Mouse (Mus musculus) layer of hippocampus, adult 18-20 months (tissue): ENCODE data around the gene Mpl. TPM values are rescaled to one million over a fixed set of nuclear protein-coding genes. Genes with fewer than 3 reads are reported as not detected.
A peak's percentile ranks its signal among the peaks of the same experiment; 100 is the strongest.

Experiments
- DNase-seq, 2 experiments: peaks; one replicate each; pipeline ENCODE4 v3.0.0; 2022; ENCODE audit warnings: low spot score in 2 of 2
- long read RNA-seq: library from polyadenylated mRNA; stranded (forward); transcript quantifications from one replicate; pipeline ENCODE4 v2.0.0, GENCODE M21; 2021
- total RNA-seq, 2 experiments: library from RNA; stranded (reverse); gene quantifications; 2 replicates each; pipeline ENCODE4 v1.2.3; 2021

Gene Mpl
- total RNA-seq: not detected
- long read RNA-seq: 0 reads

DNA sequence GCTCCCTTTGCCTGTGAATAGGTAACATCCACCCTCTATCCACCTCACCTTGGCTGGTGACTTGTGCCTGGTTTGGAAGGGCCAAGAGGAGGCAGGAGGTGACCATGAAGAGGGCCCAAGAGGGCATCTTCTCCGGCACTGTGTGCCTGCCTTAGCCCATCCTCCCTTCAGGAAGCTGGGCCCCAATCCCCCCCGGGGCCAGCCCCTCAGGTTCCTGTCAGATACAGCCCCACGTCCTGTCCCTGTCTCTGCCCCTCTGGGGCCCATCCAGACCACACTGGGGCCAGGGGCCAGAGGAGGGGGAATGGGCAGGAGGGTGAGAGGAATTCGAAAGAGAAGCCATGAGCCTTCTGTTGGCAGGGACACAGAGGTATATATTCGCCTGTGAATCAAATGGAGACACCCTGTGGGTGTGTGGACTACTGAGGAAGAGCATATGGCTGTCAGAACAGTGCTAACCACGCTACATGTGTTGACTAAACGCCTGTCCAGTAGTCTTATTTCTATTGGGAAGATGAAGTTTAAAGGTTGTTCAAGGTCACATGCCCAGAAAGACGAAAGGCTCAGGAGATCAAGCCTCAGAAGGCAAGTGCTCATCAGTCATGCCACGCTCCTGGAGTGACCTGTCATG is at the start of gene Mpl:
Mpl (minus strand) TSS at position 169 of the 631 bp plus-strand sequence.
- peak in 1 of 2 experiments; percentile 13 for DNase-seq

DNA sequence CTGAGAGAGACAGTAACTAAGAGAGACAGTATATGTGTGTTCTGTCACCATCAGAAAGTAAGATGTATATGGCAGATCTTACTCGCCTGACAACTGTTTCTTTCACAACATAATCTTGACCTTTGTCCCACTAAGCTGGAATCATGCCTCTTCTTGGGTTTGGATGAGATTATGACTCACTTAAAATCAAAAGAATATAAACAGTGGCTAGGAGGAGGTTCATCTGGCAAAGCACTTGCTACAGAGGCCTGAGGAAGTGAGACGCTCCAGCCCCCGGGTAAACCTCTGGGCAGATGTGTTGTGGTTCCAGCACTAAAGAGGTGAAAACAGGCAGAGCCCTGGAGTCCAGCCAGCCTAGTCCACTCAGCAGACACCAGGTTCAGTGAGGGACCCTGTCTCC is 48.2 kb upstream of the Mpl start:
- DNase-seq: no peak

DNA sequence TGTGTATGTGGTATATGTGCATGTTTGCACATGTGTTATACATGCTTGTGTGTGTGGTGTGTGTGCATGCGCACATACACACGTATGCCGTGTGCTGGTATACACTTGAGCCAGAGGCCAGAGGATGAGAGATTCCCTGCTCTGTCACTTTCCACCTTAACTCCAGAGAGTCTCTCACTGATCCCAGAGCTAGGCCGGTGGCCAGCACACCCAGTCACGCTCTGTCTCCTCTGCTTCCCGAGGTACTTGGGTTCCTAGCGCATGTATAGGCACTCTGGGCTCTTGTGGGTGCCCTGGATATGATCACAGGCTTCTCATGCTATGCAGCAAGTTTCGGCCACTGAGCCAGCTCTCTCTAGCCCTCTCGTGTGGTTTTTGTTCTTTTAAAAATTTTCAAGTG is 43.5 kb upstream of the Mpl start:
- DNase-seq: no peak

DNA sequence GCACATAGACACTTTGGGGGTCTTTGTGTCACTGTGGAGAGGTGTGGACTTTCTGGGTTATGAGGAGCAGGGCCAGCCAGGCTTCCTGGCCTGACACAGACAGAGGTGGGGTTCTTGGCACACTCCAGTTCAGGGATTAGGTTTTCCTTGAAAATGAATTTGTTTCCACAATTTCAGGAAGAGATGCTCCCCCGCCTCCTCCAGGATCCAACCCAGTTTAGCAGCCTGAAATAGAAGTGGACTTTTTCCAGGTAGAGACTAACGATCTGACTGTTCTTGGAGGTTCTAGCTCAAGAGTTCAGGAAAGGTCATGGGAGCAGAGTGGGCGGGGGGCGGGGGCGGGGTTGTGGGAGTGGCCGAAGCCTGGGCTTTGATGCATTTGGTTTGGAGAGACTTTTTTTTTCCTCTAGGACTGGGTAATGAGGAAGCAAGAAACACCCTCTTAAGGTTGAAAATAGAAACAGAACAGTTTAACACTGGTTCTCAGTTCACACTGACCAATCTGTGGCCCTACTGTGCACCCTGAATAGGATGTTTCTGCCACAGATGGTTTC is 42.9 kb upstream of the Mpl start:
- no peak for DNase-seq

DNA sequence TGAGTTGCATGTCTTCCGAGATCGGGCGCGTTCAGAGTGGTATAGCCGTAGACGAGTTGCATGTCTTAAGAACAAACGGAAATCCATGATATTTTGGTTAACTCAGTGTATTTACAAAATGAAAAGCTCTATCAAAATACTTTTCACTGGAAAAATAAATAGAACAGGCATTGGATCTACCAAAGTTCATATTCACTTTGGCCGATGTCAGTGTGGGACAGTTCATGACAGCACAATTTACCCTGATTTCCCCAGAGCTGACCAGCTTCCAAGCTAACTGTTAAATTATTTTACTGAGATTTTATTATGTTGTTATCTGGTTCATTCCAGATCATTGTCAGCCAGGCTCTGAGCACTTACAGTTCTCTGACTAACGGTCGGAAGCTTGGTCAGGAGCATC is 33.1 kb upstream of the Mpl start:
- no peak for DNase-seq

DNA sequence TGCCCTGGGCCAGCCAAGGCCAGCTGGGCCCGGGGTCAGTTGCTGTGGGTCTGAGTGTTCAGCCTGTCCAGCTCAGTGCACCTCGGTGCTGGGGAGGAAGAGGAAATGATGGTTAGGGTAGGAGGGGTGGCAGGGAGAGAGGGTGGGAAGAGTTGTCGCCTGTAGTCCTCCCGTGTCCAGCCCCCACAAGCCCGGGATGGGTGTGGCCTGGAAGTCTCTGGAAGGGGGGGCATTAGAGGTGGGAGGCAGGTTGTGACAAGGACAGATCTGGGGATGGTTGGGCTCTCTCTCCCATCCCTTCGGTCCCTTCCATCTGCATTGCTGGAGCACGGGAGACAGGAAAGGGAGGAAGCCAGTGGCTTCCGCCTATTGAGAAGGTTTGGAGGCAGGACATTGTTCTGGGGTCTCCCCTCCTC is 32.4 kb upstream of the Mpl start, which contains the start of gene Tie1:
Tie1 (minus strand) TSS at position 345 of the 416 bp plus-strand sequence.
- DNase-seq: no peak

DNA sequence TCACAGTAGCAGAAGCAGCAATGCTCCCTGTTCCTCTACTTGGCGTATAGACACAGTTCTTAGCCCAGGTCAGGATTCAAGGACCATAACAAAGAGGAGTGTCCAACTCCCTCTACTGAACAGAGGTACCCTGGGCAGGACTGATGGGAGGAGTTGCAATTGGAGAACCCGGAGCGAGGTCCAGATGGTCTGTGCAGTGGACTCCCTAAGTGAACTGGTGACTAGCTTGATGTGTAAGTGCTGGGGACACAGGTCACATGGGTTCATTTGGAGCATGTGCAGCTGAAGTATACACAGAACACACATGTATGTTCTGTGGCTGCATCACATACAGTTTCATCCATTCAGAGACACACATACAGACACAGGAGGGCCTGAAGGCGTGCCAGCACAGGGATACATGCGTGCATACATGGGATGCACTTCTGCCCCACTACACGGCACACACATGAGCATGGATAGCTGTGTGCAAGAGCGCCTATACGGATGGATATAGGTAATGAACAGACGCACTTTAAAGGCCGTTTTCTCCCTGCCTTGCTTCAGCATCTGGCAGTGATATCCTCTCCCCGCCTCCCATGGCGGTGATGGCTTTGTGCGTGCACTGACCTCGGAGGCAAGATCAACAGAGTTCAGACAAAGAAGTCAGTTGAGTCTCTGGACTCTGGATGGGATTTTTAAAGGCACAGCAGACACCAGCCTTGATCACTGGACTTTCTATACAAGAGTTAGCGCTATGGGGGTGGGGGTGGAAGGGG is 19.6 kb upstream of the Mpl start:
- no peak for DNase-seq

DNA sequence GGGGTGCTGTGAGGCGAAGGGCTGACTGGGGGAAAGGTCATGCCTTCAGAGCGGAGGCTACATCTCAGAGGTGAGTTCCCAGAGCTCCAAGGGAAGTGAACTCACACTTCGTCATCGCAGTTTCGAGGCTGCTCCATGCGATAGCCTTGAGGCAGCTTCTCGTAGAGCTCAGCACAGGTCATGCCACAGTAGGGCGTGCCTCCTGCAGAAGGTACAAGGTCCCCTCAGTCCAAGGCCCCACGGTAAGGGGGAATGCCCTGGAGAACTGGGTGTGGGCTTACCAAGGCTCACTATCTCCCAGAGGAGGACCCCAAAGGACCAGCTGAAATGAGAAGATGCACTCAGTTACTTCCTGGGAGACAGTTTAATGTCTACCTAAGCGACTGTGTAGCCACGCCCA is 15.4 kb upstream of the Mpl start:
- no peak for DNase-seq

DNA sequence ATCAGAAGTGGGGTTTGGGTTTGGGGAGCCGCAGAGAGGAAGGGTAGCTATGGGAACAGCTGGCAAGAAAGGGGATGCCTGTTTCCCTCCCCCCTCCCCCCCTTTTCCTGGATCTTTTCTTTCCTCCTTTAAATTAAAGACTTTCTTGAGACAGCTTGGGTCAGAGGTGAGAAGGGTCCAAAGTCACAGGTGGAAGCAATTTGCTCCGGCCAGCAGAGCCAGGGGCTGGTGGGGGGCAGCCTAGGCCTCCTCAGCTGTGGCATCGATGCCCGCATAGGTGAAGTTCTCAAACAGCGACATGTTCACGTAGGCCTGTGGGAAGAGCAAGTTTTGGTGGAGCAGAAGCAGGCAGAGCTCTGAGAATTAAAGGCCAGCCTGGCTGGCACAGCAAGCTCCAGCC is 14.0 kb upstream of the Mpl start:
- DNase-seq: no peak

DNA sequence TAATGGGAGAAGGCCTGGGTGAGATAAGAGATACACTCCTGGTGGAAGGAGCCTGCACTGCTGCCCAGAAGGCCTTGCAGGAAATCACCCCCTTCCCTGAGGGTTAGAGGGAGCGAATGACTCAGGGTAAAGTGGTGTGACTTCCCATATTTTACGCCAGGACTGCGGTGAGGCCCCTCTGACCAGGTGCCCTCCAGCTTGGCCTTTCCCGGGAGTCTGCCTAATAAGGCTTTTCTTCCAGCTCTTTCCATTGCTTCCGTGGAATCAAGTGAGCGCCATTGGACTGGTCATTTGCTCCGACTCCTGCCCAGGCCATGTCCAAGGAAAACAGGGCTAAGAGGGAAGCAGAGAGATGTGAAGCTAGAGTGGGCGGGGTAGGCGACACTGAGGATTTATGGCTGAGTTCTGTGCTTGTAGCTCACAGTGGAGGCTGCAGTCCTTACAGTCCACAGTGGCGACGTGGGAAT is 8.4 kb upstream of the Mpl start:
- no peak for DNase-seq

DNA sequence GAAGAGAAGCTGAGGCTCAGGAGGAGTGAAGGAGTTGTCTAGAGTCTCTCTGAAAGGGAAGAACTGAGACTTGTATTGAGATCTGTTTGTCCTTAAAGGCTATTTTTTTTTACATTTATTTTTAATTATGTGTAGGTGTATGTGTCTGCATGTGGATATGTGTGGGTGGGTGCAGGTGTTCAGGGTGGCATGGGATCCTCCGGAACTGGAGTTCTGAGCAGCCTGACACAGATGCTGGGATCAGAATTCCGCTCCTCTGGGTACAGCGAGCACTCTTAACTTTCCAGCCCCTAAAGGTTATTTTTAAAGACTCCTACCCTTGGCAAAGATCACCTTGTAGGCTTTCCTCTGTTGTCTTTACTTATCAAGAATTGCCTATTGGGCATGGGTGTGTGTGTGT is 7.6 kb upstream of the Mpl start:
- DNase-seq: peak in 1 of 2 experiments; percentile 10

DNA sequence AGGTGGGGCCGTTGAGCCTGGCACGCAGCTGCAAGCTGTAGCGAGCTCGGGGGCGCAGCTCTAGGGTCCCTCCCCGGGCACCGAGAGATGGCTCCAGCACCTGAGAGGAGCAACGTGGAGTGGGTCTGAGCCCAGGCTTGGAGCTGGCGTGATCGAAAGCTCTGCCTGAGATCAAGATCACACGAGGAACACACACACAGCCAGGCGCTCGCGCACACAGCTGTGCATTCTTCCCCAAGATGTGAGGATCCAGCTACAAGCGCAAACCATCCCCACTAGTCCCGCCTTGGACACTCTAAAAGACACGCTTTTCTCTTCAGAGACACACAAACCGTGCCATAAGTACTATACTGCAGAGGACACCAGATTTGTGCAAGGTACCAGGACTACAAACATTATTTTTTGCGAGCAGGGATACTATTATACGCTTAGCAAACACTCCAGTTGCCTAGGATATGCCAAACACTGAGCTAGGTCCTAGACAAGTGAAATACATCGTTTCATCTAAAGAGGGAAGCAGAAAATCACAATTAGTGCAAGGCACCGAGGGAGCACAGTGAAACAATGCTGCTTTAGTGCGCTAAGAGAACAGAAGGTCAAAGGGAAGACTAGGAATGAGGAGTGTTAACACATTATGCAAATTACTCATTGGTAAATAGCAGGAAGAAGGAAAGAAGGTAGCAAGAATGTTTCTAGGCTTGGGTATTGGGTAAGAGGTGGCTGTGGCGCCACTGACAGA is 10.7 kb downstream of the Mpl start:
- peak in 1 of 2 experiments; percentile 16 for DNase-seq

DNA sequence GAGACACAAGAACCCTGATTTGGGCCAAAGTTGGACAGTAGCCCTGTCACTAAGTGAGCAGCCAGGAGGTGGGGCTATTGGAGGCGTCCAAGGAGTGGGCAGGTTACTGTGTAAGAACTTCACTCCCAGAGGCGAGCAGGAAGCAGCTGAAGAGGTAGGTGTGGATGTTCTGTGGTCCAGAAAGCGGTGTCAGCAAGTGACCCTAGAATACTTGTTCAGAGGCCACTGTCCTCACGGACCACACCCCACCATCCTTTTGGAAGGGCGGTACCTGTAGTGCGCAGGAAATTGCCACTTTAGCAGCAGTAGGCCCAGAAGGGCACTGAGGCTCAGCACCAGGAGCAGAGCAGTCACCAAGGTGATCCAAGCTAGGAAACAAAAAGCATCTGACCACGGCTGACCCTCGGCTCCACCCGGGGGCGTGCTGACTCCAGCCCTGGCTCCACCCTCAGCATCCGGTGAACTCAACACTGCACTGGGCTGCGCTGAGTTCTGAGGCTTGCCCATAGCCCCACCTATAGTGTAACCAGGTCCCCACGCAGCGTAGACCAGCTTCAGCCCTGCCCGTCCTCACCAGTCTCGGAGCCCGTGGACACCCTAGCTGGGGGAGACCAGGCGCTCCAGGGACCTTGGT is 11.4 kb downstream of the Mpl start:
- DNase-seq: peak in 1 of 2 experiments; percentile 20

DNA sequence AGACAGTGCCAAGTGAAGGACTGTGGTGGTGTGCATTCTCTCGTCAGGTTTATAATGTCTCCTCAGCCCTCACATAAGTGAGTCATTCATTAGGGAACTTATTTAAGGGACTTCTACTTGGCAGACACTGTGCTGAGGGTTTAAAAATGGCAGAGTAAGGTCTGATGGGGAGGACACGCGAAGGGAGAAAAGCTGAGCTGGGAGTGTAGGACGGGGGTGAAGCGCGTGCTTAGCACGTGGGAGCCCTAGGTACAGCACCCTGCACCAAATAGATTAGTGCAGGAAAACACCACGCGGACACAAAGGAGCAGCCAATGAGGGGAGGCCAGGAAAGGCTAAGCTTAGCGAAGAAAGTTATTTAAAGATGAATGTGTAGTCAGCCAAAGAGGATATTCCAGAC is 12.2 kb downstream of the Mpl start:
- DNase-seq: no peak

DNA sequence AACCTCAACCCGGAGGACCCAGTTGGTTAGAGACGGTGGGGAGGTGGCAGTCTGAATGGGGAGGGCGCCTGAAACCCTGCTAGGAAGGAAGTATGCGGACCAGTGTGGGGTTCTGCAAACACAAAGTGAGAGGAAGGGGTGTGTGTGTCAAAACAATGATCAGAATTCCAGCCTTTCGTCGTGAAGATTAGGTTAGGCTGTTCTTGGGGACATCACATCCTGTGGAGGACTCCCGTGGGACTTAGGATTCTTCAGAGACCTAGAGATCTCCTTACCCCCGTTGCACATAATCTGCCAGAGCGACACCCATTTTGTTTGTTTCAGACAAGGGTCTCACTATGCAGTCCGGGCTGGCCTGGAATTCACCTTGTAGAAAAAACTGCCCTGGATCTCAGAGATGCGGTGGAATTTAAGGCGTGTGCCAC is 19.5 kb downstream of the Mpl start:
- DNase-seq: no peak

DNA sequence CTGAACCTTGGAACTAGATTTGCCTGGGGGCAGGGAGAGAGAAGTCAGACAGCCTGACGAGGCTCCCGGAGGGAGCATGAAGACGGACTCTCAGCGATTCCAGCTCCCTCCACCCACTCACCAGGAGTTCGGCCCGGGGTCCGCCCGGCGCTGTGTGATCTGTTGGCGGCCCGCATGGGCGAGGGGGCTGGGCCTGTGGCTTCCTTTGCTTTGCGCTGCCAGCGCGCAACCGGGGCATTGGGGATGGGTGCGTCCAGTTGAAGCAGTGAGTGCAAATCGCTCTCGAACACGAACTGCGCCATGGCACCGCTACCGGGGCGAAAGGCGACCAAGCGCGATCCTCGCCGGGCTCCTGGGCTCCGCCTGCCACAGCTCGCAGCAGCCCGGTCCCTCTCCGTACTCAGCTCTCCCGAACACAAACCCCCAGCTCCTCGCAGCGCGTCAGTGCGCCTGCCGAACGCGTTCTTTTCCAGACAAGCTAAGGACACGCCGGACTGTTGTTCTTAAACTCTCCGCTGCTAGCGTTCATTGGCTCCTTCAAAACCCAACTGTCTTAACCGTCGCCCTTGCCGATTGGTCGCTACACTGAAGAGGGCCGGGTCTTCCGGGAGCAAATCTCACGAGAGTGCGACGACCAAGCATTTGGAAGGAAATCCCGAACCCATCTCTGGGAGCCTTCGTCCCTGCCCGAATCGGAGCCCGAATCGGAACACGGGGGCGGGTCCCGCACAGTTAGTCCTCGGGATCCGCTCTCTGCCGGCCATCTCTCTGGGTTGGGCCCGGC is 20.3 kb downstream of the Mpl start, which contains the start of gene Cdc20:
Cdc20 (minus strand) TSS at position 533 of the 784 bp plus-strand sequence.
- peak; percentile 82 to 91 for DNase-seq

DNA sequence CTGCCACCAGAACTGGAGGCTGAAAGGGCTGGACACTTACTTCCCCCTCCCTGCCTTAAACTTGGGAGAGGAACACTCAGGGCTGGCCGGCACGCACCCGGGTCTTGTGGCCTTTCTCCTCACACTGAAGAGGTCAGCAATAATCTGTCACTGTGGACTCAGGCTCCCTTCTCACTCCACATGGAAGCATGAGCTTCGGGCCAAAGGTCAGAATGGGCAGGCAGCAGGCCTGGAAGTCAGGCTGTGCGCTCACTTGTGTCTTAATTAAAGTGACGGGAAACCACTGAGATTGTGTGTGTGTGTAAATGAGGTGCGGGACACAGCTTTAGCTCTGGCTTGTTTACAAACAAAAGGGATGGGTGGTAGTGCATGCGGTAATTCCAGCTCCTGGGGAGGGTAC is 25.0 kb downstream of the Mpl start:
- no peak for DNase-seq

DNA sequence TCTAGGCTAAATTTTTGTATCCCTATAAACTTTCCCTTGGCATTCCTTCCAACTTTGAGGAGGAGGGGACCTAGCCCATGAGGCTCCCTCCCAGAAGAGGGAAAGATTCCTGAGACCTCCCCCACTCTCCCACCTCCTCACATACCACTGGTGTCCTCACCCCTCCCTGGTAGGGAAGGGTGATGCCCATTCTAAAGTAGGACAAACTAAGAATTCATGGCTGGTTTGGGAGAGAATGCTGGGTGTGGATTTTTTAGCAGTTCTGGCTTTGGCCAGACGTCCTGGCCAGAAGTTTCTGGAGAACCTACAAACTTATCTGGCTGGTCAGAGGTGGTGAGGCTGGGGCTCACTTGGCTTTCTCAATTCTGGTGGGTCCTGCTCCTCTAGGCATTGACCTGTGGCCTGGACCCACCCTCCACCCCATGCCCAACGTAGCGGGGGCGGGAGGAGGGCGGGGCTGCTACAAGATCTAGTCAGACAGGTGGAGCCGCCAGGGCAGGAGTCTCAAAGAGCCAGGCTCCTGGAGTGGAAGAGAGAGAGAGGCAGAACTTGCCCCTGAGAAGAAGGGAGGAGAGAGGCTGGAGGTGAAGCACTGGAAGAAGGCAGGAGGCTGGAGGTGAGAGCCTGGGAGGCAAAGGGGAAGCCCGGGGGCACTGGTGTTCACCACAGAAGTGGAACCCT is 28.0 kb downstream of the Mpl start:
- DNase-seq: no peak

DNA sequence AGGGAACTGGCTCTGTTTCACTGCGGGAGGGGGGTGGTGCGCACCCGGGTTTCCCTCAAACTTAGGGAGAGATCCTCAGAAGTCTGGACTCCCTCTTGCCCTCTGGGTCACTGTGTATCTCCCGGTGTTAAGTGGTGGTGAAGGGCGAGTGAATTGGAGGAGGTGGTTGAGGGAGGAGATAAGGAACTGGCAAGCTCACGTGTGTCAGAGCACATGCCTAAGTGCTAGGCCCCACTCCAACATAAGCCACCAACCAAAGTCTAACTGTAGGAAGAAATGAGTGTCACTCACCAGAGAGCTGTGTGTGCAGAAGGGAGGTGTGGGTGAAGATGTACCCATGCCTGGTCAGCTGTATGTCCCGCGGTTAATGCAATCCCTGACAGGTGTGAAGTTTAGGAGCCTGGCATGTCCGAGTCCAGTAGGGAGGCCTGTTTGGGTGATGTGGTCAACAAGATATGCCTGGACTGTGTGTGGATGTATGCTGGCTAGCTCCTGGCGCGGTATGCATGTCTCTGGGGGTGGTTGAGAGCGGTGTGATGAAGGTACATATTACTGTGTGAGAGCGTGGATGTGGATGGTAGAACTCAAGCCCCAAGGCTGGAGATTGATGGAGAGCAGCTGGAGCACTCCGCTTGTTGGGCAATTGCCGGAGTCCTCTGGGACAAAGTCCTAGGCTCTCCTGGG is 28.6 kb downstream of the Mpl start:
- no peak for DNase-seq
